Mouse (Mus musculus) embryonic facial prominence, embryonic 14.5 days (tissue): ENCODE results near the gene Hps3. TPM values are rescaled to one million over a fixed set of nuclear protein-coding genes. Genes with fewer than 3 reads are reported as not detected.
A peak's percentile ranks its signal among the peaks of the same experiment; 100 is the strongest.

Experiments
- ATAC-seq: fragments of 200-750 bp; cut with Nextera tagmentation; 2 replicates; pipeline ENCODE4 v1.8.0; 2017; ENCODE audit warnings: low read depth, moderate number of reproducible peaks, moderate TSS enrichment
- DNase-seq: peaks from one replicate; pipeline ENCODE4 v3.0.0-alpha.2; 2015; ENCODE audit warnings: low spot score
- H3K27ac ChIP-seq: fragments of 300-500 bp; sonication (generic); replicated peaks from 2 replicates; pipeline ENCODE4 v1.5.1; 2014; ENCODE audit warnings: low read depth, mild to moderate bottlenecking, low read length, moderate library complexity
- H3K27me3 ChIP-seq: fragments of 300-500 bp; sonication (generic); replicated peaks from 2 replicates; pipeline ENCODE4 v1.6.1; 2014; ENCODE audit warnings: low read length; ENCODE audit not compliant: control insufficient read depth, insufficient read depth
- H3K36me3 ChIP-seq: fragments of 300-500 bp; sonication (generic); 2 replicates; pipeline ENCODE4 v1.6.1; 2014; ENCODE audit warnings: low read length, mixed read lengths; ENCODE audit not compliant: control insufficient read depth, insufficient read depth
- H3K4me1 ChIP-seq: fragments of 300-500 bp; sonication (generic); 2 replicates; pipeline ENCODE4 v1.6.1; 2014; ENCODE audit warnings: antibody characterized with exemption, low read length; ENCODE audit not compliant: control insufficient read depth, insufficient read depth
- H3K4me2 ChIP-seq: fragments of 300-500 bp; sonication (generic); 2 replicates; pipeline ENCODE4 v1.6.1; 2014; ENCODE audit warnings: low read depth, mild to moderate bottlenecking, low read length, moderate library complexity, mixed read lengths
- H3K4me3 ChIP-seq: fragments of 300-500 bp; sonication (generic); 2 replicates; pipeline ENCODE4 v1.5.1; 2014; ENCODE audit warnings: low read depth, mild to moderate bottlenecking, low read length
- H3K9ac ChIP-seq: fragments of 300-500 bp; sonication (generic); 2 replicates; pipeline ENCODE4 v1.6.1; 2014; ENCODE audit warnings: low read depth, mild to moderate bottlenecking, low read length, moderate library complexity, mixed read lengths
- H3K9me3 ChIP-seq: fragments of 300-500 bp; sonication (generic); 2 replicates; pipeline ENCODE4 v1.6.1; 2016; ENCODE audit warnings: low read length; ENCODE audit not compliant: control insufficient read depth
- WGBS: fragments of 180-500 bp; shearing (Covaris S2); extraction: QIAGEN DNeasy Blood & Tissue Kit; methylation state at CpG from one replicate; pipeline ENCODE4 v1.1.7; 2014; 5-methylcytosine and 5-hydroxymethylcytosine counted together
- polyA plus RNA-seq: library from polyadenylated mRNA; unstranded; fragments of >200 nt; fragmentation: Nextera tagmentation; extraction: Ambion mirVana; gene quantifications from 2 replicates; pipeline ENCODE4 v1.2.1, GENCODE M21; 2014

The Hps3 gene
- polyA plus RNA-seq, 1 experiment from 2014 or later, result 9.9 TPM

GRCm38 (mm10) chr3:19999551-19999950 lies 35.6 kb downstream of the Hps3 start:
- Histone ChIP-seq H3K4me3 (no peak overlapping the region), H3K9ac (no peak overlapping the region), H3K27me3 (no peaks in the 10 kb centered on the region), H3K27ac (no peak overlapping the region), H3K4me2 (no peak overlapping the region), H3K9me3 (no peaks in the 10 kb centered on the region), H3K36me3 (peaks cover 21% of the 10 kb centered on the region; the same call in 1 of the 2 replicates), H3K4me1 (no peaks in the 10 kb centered on the region)
- no peak for ATAC-seq
- WGBS, result 78% methylated on average over 2 of the region's 2 CpGs
- DNase-seq, result no peak

DNA sequence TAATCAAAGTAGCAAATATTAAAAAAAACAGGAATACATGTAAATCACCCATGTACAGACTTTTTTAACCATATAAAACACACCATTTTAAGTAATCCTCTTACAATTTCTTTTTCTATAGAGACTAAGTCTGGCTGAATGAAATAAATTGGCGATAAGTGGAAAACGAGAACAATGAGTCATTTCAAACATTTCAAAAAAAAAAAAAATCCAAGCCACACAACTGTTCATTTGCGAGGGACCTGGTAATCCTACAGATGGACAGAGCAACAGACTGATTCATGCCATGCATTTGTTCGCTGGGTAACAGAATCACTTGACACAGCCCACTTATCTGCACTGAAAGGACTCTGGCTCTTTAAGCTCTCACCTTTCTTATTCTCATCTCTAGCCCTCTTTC lies 42.7 kb downstream of the Hps3 start:
- no peak for ATAC-seq
- H3K4me3 ChIP-seq, result no peak overlapping the region
- no peaks in the 10 kb centered on the region for H3K4me1 ChIP-seq
- H3K4me2 ChIP-seq, result no peak overlapping the region
- peaks cover 8% of the 10 kb centered on the region; the same call in 1 of the 2 replicates for H3K36me3 ChIP-seq
- H3K27ac ChIP-seq, result no peak overlapping the region
- no peak overlapping the region for H3K9ac ChIP-seq
- no peaks in the 10 kb centered on the region for H3K27me3 ChIP-seq
- WGBS, result 78% methylated on average over 4 of the region's 4 CpGs
- DNase-seq, result no peak
- H3K9me3 ChIP-seq, result no peaks in the 10 kb centered on the region

DNA sequence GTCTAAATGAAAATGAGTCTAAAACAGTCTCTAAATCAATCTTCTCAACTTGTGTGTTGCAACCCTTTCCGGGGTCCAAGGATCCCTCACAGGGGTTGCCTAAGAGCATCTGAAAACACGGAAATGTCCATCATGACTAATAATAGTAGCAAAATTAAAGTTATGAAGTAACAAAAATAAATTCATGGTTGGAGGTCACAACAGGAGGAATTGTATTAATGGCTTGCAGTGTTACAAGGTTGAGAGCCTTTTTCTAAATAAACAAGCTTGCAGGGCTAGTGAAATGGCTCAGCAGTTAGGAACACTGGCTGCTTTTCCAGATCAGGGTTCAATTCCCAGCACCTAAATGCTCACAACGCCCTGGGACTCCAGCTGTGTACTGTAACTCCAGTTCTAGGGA lies 45.1 kb downstream of the Hps3 start:
- ATAC-seq (no peak), DNase-seq (no peak)
- 76% methylated on average over 3 of the region's 3 CpGs for WGBS
- Histone ChIP-seq H3K4me2 (no peak overlapping the region), H3K9ac (no peak overlapping the region), H3K27ac (no peak overlapping the region), H3K4me3 (no peak overlapping the region), H3K36me3 (no peaks in the 10 kb centered on the region), H3K27me3 (no peaks in the 10 kb centered on the region), H3K9me3 (no peaks in the 10 kb centered on the region), H3K4me1 (0 out of 2 replicates have a peak, but pooled peaks cover 3% of the 10 kb centered on the region)

DNA sequence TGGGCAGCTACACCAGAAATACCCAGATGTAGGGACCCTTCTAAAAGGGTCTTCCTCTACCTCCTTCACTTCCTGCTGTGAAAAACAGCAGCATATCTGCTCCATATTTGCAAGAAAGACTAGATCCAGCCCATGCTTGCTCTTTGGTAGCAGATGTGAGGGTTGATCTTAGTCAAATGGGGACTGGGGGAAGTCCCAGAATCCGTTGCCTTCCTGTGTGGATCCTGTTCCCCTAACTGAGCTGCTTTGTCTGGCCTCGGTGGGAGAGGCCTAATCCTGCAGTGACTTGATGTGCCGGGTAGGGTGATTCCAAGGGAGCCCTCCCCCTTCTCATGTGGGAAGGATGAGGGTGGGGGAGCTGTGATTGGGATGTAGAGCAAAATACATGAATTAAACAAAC lies 49.0 kb downstream of the Hps3 start:
- Histone ChIP-seq H3K27me3 (no peaks in the 10 kb centered on the region), H3K9me3 (no peaks in the 10 kb centered on the region), H3K36me3 (no peaks in the 10 kb centered on the region), H3K4me1 (0 out of 2 replicates have a peak, but pooled peaks cover 3% of the 10 kb centered on the region), H3K27ac (no peak overlapping the region), H3K9ac (no peak overlapping the region), H3K4me2 (no peak overlapping the region), H3K4me3 (no peak overlapping the region)
- ATAC-seq, result no peak; the same call in 1 of the 2 replicates
- WGBS, result 18% methylated on average over 3 of the region's 3 CpGs
- no peak for DNase-seq

GRCm38 (mm10) chr3:19982846-19983245 lies 52.3 kb downstream of the Hps3 start:
- Histone ChIP-seq H3K27ac (no peak overlapping the region), H3K4me3 (no peak overlapping the region), H3K9me3 (no peaks in the 10 kb centered on the region), H3K4me2 (no peak overlapping the region), H3K4me1 (0 out of 2 replicates have a peak, but pooled peaks cover 3% of the 10 kb centered on the region), H3K36me3 (no peaks in the 10 kb centered on the region), H3K9ac (no peak overlapping the region), H3K27me3 (no peaks in the 10 kb centered on the region)
- no peak for ATAC-seq
- no peak for DNase-seq

GRCm38 (mm10) chr3:19981156-19981555 lies 54.0 kb downstream of the Hps3 start:
- H3K27ac ChIP-seq, result no peak overlapping the region
- no peak for DNase-seq
- H3K4me1 ChIP-seq, result 0 out of 2 replicates have a peak, but pooled peaks cover 3% of the 10 kb centered on the region
- no peak overlapping the region for H3K9ac ChIP-seq
- no peak overlapping the region for H3K4me2 ChIP-seq
- H3K27me3 ChIP-seq, result no peaks in the 10 kb centered on the region
- no peak for ATAC-seq
- H3K9me3 ChIP-seq, result no peaks in the 10 kb centered on the region
- no peaks in the 10 kb centered on the region for H3K36me3 ChIP-seq
- no peak overlapping the region for H3K4me3 ChIP-seq
- WGBS, result 62% methylated on average over 2 of the region's 2 CpGs

GRCm38 (mm10) chr3:19978474-19978873 lies 56.6 kb downstream of the Hps3 start:
- no peaks in the 10 kb centered on the region for H3K36me3 ChIP-seq
- no peaks in the 10 kb centered on the region for H3K4me1 ChIP-seq
- no peak overlapping the region for H3K4me3 ChIP-seq
- H3K27ac ChIP-seq, result no peak overlapping the region
- peak; percentile 60; the same call in 1 of the 2 replicates for ATAC-seq
- H3K9ac ChIP-seq, result no peak overlapping the region
- peak; percentile 56 for DNase-seq
- H3K9me3 ChIP-seq, result no peaks in the 10 kb centered on the region
- WGBS, result 9% methylated on average over 4 of the region's 4 CpGs
- no peak overlapping the region for H3K4me2 ChIP-seq
- no peaks in the 10 kb centered on the region for H3K27me3 ChIP-seq

DNA sequence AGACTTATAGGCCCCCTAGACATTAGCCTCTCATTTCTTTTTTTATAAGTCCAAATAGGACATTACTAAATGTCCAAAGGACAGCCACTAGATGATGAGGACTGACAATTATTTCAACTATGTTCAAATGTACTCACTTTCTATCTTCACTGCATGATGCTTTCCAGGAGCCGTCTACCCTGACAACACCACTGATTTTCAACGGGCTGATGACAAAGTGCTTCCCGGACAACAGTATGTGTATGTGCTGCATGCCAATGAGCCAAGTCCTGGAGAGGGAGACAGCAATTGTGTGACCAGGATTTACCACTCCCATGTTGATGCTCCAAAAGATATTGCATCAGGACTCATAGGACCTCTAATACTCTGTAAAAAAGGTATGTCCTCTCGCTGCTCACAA lies 69.0 kb downstream of the Hps3 start:
- no peak for ATAC-seq
- no peaks in the 10 kb centered on the region for H3K27me3 ChIP-seq
- no peak overlapping the region for H3K9ac ChIP-seq
- no peak for DNase-seq
- no peaks in the 10 kb centered on the region for H3K36me3 ChIP-seq
- H3K4me2 ChIP-seq, result no peak overlapping the region
- H3K27ac ChIP-seq, result no peak overlapping the region
- WGBS, result 83% methylated on average over 4 of the region's 4 CpGs
- no peaks in the 10 kb centered on the region for H3K4me1 ChIP-seq
- no peaks in the 10 kb centered on the region for H3K9me3 ChIP-seq
- no peak overlapping the region for H3K4me3 ChIP-seq

GRCm38 (mm10) chr3:19965239-19965638 lies 69.9 kb downstream of the Hps3 start:
- 89% methylated on average over 5 of the region's 5 CpGs for WGBS
- Histone ChIP-seq H3K36me3 (no peaks in the 10 kb centered on the region), H3K4me2 (no peak overlapping the region), H3K9ac (no peak overlapping the region), H3K4me1 (0 out of 2 replicates have a peak, but pooled peaks cover 7% of the 10 kb centered on the region), H3K27me3 (no peaks in the 10 kb centered on the region), H3K4me3 (no peak overlapping the region), H3K9me3 (no peaks in the 10 kb centered on the region), H3K27ac (no peak overlapping the region)
- ATAC-seq (no peak), DNase-seq (no peak)
